Mouse (Mus musculus): ENCODE data around the gene Npb.

- TF ChIP-seq POLR2A (IDR thresholded peaks at IDR 0.05; ENCODE audit: insufficient read depth, low read depth, low read length) (no peak), CTCF (IDR thresholded peaks at IDR 0.05) (no peak)
Measured at GRCm38 (mm10) chr11:120605667-120606066, 2.6 kb upstream of the Npb start.

Measured in heart, adult 2 months (tissue).